Comparison of ENCODE assay signal across 8 mouse cellular contexts in genomic region chr4:99715783-99716416, GRCm38 (mm10). TPM values are rescaled to one million over a fixed set of nuclear protein-coding genes. Genes with fewer than 3 reads are reported as not detected.
DNase-seq lines count a peak whose midpoint lies in the region; ATAC-seq and TF ChIP-seq lines count a peak whose summit lies in the region.

No protein-coding gene starts in this region.

- no peak for DNase-seq in kidney, adult 9 months
- peak; percentile 21 for DNase-seq in c-Kit-negative CD71-positive TER-119-positive erythroid progenitor cells, embryonic 14.5 days (ENCODE audit: low read depth, low spot score)
- DNase-seq in hindbrain, postnatal 0 days (ENCODE audit: low spot score), result no peak
- DNase-seq in thymus, postnatal 25 days, result no peak
- DNase-seq in layer of hippocampus, adult 9-11 months, result no peak
- DNase-seq in cerebellum, postnatal 25 days, result no peak

- H3K4me3 ChIP-seq in kidney, embryonic 15.5 days (replicated peaks), result peak overlapping the region; percentile 67
- peak overlapping the region; percentile 67 for H3K4me3 ChIP-seq in hindbrain, postnatal 0 days (ENCODE audit: low read length)
- H3K4me3 ChIP-seq in midbrain, embryonic 15.5 days, result peak overlapping the region; percentile 68

- peak overlapping the region; percentile 61 for H3K27ac ChIP-seq in kidney, embryonic 15.5 days
- H3K27ac ChIP-seq in hindbrain, postnatal 0 days, result peak overlapping the region; percentile 52
- H3K27ac ChIP-seq in midbrain, embryonic 15.5 days, result peak overlapping the region; percentile 59

- WGBS in kidney, embryonic 15.5 days, result 24% methylated on average over 25 of the region's 25 CpGs
- 25% methylated on average over 25 of the region's 25 CpGs for WGBS in hindbrain, postnatal 0 days
- WGBS in midbrain, embryonic 15.5 days, result 24% methylated on average over 25 of the region's 25 CpGs

- TF ChIP-seq CTCF in hindbrain, postnatal 0 days (IDR thresholded peaks at IDR 0.05; ENCODE audit: low read depth), result no peak

- no peaks in the 10 kb centered on the region for H3K9me3 ChIP-seq in kidney, embryonic 15.5 days (replicated peaks)
- no peaks in the 10 kb centered on the region for H3K9me3 ChIP-seq in hindbrain, postnatal 0 days (ENCODE audit: low read length)
- no peaks in the 10 kb centered on the region for H3K9me3 ChIP-seq in midbrain, embryonic 15.5 days

- peak overlapping the region; percentile 85 for H3K4me2 ChIP-seq in kidney, embryonic 15.5 days
- peak overlapping the region; percentile 66 for H3K4me2 ChIP-seq in hindbrain, postnatal 0 days (ENCODE audit: low read depth, low read length)
- peak overlapping the region; percentile 93 for H3K4me2 ChIP-seq in midbrain, embryonic 15.5 days

- ATAC-seq in kidney, embryonic 15.5 days (replicated peaks; ENCODE audit: low FRiP score), result peak; percentile 80
- no peak; the same call in 1 of the 2 replicates for ATAC-seq in hindbrain, postnatal 0 days
- ATAC-seq in midbrain, embryonic 15.5 days (replicated peaks), result no peak

- no peaks in the 10 kb centered on the region for H3K27me3 ChIP-seq in kidney, embryonic 15.5 days
- H3K27me3 ChIP-seq in hindbrain, postnatal 0 days (ENCODE audit: insufficient read depth, low read length), result no peaks in the 10 kb centered on the region
- H3K27me3 ChIP-seq in midbrain, embryonic 15.5 days (replicated peaks), result no peaks in the 10 kb centered on the region

- H3K36me3 ChIP-seq in kidney, embryonic 15.5 days, result peaks cover 17% of the 10 kb centered on the region
- no peaks in the 10 kb centered on the region for H3K36me3 ChIP-seq in hindbrain, postnatal 0 days (ENCODE audit: insufficient read depth, low read length)
- H3K36me3 ChIP-seq in midbrain, embryonic 15.5 days (replicated peaks), result 0 out of 2 replicates have a peak, but pooled peaks cover 4% of the 10 kb centered on the region

- H3K4me1 ChIP-seq in kidney, embryonic 15.5 days, result peaks cover 12% of the 10 kb centered on the region
- H3K4me1 ChIP-seq in hindbrain, postnatal 0 days (ENCODE audit: insufficient read depth, low read length), result no peaks in the 10 kb centered on the region; the same call in 1 of the 2 replicates
- H3K4me1 ChIP-seq in midbrain, embryonic 15.5 days, result peaks cover 6% of the 10 kb centered on the region

- H3K9ac ChIP-seq in kidney, embryonic 15.5 days, result peak overlapping the region; percentile 64
- peak overlapping the region; percentile 75 for H3K9ac ChIP-seq in hindbrain, postnatal 0 days (replicated peaks; ENCODE audit: low read length)
- H3K9ac ChIP-seq in midbrain, embryonic 15.5 days, result peak overlapping the region; percentile 83

RNA-seq across cellular contexts. Expression of gene Alg6, which starts 0.4 kb away (rescaled TPM):
- 26.8 and 27.0 TPM in 2 replicates for polyA plus RNA-seq in kidney, embryonic 15.5 days (2015; fragmentation: Nextera tagmentation; extraction: Ambion mirVana)
- total RNA-seq in hindbrain, postnatal 0 days (2014; rRNA removed), result 20.7 and 41.8 TPM in 2 replicates
- polyA plus RNA-seq in hindbrain, postnatal 0 days (2015; fragmentation: Nextera tagmentation; extraction: Ambion mirVana), result 14.8 and 14.9 TPM in 2 replicates
- polyA plus RNA-seq in midbrain, embryonic 15.5 days (2015; fragmentation: Nextera tagmentation; extraction: Ambion mirVana), result 10.3 and 12.5 TPM in 2 replicates

RNA-seq across cellular contexts. Expression of gene Foxd3, which starts 59.8 kb away (rescaled TPM):
- 0.15 and 0.17 TPM in 2 replicates for polyA plus RNA-seq in kidney, embryonic 15.5 days (2015; fragmentation: Nextera tagmentation; extraction: Ambion mirVana)
- total RNA-seq in hindbrain, postnatal 0 days (2014; rRNA removed), result 5.3 and 8.1 TPM in 2 replicates
- polyA plus RNA-seq in hindbrain, postnatal 0 days (2015; fragmentation: Nextera tagmentation; extraction: Ambion mirVana), result 0.92 and 1.1 TPM in 2 replicates
- polyA plus RNA-seq in midbrain, embryonic 15.5 days (2015; fragmentation: Nextera tagmentation; extraction: Ambion mirVana), result 0.14 TPM in 1 of 2 replicates, not detected in the other
